8 mouse cellular contexts compared by ENCODE assay signal in the genomic region with DNA sequence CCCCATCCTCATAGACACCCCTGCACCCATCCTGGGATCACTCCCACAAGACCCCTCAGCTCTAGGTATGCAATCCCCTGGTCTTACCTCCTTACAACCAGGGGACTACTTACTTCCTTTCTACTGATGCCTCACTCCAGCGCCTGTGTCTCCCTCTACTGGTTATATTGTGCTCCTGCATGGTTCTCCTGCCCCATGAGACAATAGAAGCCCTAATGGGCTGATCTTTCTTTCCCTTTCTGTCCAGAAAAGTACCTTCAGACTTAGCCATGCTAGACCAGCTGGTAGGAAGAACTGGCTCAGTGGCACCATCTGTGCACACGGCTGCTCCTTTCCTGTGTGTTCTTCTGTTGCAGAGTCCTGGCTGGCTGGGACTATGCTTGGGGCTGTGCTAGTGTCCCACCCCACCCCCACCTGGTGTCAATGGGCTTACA. TPM values are rescaled to one million over a fixed set of nuclear protein-coding genes. Genes with fewer than 3 reads are reported as not detected.
DNase-seq lines count a peak whose midpoint lies in the region; ATAC-seq and TF ChIP-seq lines count a peak whose summit lies in the region.

No protein-coding gene starts in this region.

- 20% methylated on average over 2 of the region's 2 CpGs for WGBS in intestine, embryonic 14.5 days
- WGBS in intestine, embryonic 16.5 days: 33% methylated on average over 2 of the region's 2 CpGs
- WGBS in bone marrow, adult 2 months: 0% methylated on average over 2 of the region's 2 CpGs
- 18% methylated on average over 2 of the region's 2 CpGs for WGBS in hindbrain, embryonic 14.5 days
- 13% methylated on average over 2 of the region's 2 CpGs for WGBS in liver, postnatal 0 days (ENCODE audit: insufficient replicate concordance)
- 16% methylated on average over 2 of the region's 2 CpGs for WGBS in small intestine, adult 2 months

- no peak overlapping the region for H3K4me2 ChIP-seq in intestine, embryonic 14.5 days (ENCODE audit: low read length)
- H3K4me2 ChIP-seq in intestine, embryonic 16.5 days (ENCODE audit: low read depth, low read length): no peak overlapping the region
- no peak overlapping the region for H3K4me2 ChIP-seq in hindbrain, embryonic 14.5 days (replicated peaks)
- H3K4me2 ChIP-seq in liver, postnatal 0 days (ENCODE audit: low read depth, low read length): no peak overlapping the region

- peak; percentile 52 for DNase-seq in intestine, embryonic 14.5 days (ENCODE audit: low spot score)
- DNase-seq in hindbrain, embryonic 14.5 days (ENCODE audit: low spot score): peak; percentile 73
- peak; percentile 40 for DNase-seq in liver, postnatal 0 days

- no peak overlapping the region for H3K27ac ChIP-seq in intestine, embryonic 14.5 days (ENCODE audit: low read depth)
- H3K27ac ChIP-seq in intestine, embryonic 16.5 days (ENCODE audit: low read length): no peak overlapping the region
- no peak overlapping the region for H3K27ac ChIP-seq in bone marrow, adult 2 months (ENCODE audit: control insufficient read depth, insufficient read depth, low read depth, low read length, poor library complexity)
- no peak overlapping the region for H3K27ac ChIP-seq in hindbrain, embryonic 14.5 days
- no peak overlapping the region for H3K27ac ChIP-seq in liver, postnatal 0 days (ENCODE audit: low read depth)
- no peak overlapping the region for H3K27ac ChIP-seq in small intestine, adult 2 months (ENCODE audit: insufficient read depth, low read depth, low read length)

- no peaks in the 10 kb centered on the region for H3K4me1 ChIP-seq in intestine, embryonic 14.5 days (replicated peaks; ENCODE audit: control insufficient read depth, insufficient read depth, low read length)
- no peaks in the 10 kb centered on the region for H3K4me1 ChIP-seq in intestine, embryonic 16.5 days (ENCODE audit: control insufficient read depth, insufficient read depth, low read length)
- no peaks in the 10 kb centered on the region; the same call in 1 of the 2 replicates for H3K4me1 ChIP-seq in E14TG2a.4 (replicated peaks; ENCODE audit: low read depth, low read length)
- H3K4me1 ChIP-seq in bone marrow, adult 2 months (ENCODE audit: control insufficient read depth, insufficient read depth, low read length): no peaks in the 10 kb centered on the region; the same call in 1 of the 2 replicates
- H3K4me1 ChIP-seq in hindbrain, embryonic 14.5 days (replicated peaks; ENCODE audit: control insufficient read depth, insufficient read depth, low read length): no peaks in the 10 kb centered on the region
- no peaks in the 10 kb centered on the region for H3K4me1 ChIP-seq in liver, postnatal 0 days (ENCODE audit: insufficient read depth)
- H3K4me1 ChIP-seq in small intestine, adult 2 months (ENCODE audit: control insufficient read depth, insufficient read depth, insufficient read length, low read length): no peaks in the 10 kb centered on the region

- H3K36me3 ChIP-seq in intestine, embryonic 14.5 days (ENCODE audit: control insufficient read depth, insufficient read depth, low read length): no peaks in the 10 kb centered on the region
- no peaks in the 10 kb centered on the region for H3K36me3 ChIP-seq in intestine, embryonic 16.5 days (ENCODE audit: control insufficient read depth, insufficient read depth, low read length)
- H3K36me3 ChIP-seq in E14TG2a.4 (ENCODE audit: insufficient read depth, low read length): no peaks in the 10 kb centered on the region
- no peaks in the 10 kb centered on the region for H3K36me3 ChIP-seq in hindbrain, embryonic 14.5 days (replicated peaks; ENCODE audit: control insufficient read depth, insufficient read depth)
- no peaks in the 10 kb centered on the region for H3K36me3 ChIP-seq in liver, postnatal 0 days (replicated peaks; ENCODE audit: insufficient read depth, low read length)
- peaks cover 1% of the 10 kb centered on the region; the same call in 1 of the 2 replicates for H3K36me3 ChIP-seq in small intestine, adult 2 months (ENCODE audit: control insufficient read depth, insufficient read depth, low read length)

- peak; percentile 97 for TF ChIP-seq CTCF in E14TG2a.4 (conservative IDR thresholded peaks at IDR 0.05; ENCODE audit: low read length)
- peak; percentile 62 for TF ChIP-seq CTCF in bone marrow, adult 2 months (IDR thresholded peaks at IDR 0.05; ENCODE audit: control insufficient read depth, insufficient read depth, low read length)
- peak; percentile 86 for TF ChIP-seq CTCF in liver, postnatal 0 days (IDR thresholded peaks at IDR 0.05; ENCODE audit: low read depth)
- TF ChIP-seq CTCF in small intestine, adult 2 months (IDR thresholded peaks at IDR 0.05; ENCODE audit: extremely low read depth, insufficient read length, insufficient replicate concordance, low read depth, low read length): peak; percentile 47; the same call in 1 of the 2 replicates

- H3K27me3 ChIP-seq in intestine, embryonic 14.5 days (replicated peaks; ENCODE audit: control insufficient read depth, insufficient read depth, low read length): no peaks in the 10 kb centered on the region
- H3K27me3 ChIP-seq in intestine, embryonic 16.5 days (replicated peaks; ENCODE audit: control insufficient read depth, insufficient read depth, low read length): no peaks in the 10 kb centered on the region
- peaks cover 17% of the 10 kb centered on the region; the same call in 1 of the 2 replicates for H3K27me3 ChIP-seq in E14TG2a.4 (ENCODE audit: insufficient read depth, low read length)
- no peaks in the 10 kb centered on the region for H3K27me3 ChIP-seq in hindbrain, embryonic 14.5 days (ENCODE audit: control insufficient read depth, insufficient read depth, low read length)
- H3K27me3 ChIP-seq in liver, postnatal 0 days (ENCODE audit: insufficient read depth, low read length): no peaks in the 10 kb centered on the region
- H3K27me3 ChIP-seq in small intestine, adult 2 months (ENCODE audit: control insufficient read depth, insufficient read depth, low read length): no peaks in the 10 kb centered on the region

- TF ChIP-seq EP300 in liver, postnatal 0 days (IDR thresholded peaks at IDR 0.05; ENCODE audit: low read depth): no peak

- no peak overlapping the region for H3K4me3 ChIP-seq in intestine, embryonic 14.5 days (ENCODE audit: low read depth, low read length)
- H3K4me3 ChIP-seq in intestine, embryonic 16.5 days (ENCODE audit: low read length): no peak overlapping the region
- H3K4me3 ChIP-seq in E14TG2a.4 (replicated peaks; ENCODE audit: low read length): no peak overlapping the region
- no peak overlapping the region for H3K4me3 ChIP-seq in bone marrow, adult 2 months (replicated peaks; ENCODE audit: control insufficient read depth, low read depth, low read length)
- no peak overlapping the region for H3K4me3 ChIP-seq in hindbrain, embryonic 14.5 days (replicated peaks; ENCODE audit: low read length)
- no peak overlapping the region for H3K4me3 ChIP-seq in liver, postnatal 0 days (ENCODE audit: low read depth, low read length)
- no peak overlapping the region for H3K4me3 ChIP-seq in small intestine, adult 2 months (ENCODE audit: low read depth, low read length)

- TF ChIP-seq POLR2A in bone marrow, adult 2 months (IDR thresholded peaks at IDR 0.05; ENCODE audit: borderline replicate concordance, control insufficient read depth, low read depth, low read length): no peak
- TF ChIP-seq POLR2A in small intestine, adult 2 months (IDR thresholded peaks at IDR 0.05; ENCODE audit: low read depth, low read length): no peak

- no peak overlapping the region for H3K9ac ChIP-seq in intestine, embryonic 14.5 days (ENCODE audit: low read length)
- H3K9ac ChIP-seq in intestine, embryonic 16.5 days (ENCODE audit: low read depth, low read length): no peak overlapping the region
- no peak overlapping the region for H3K9ac ChIP-seq in hindbrain, embryonic 14.5 days
- no peak overlapping the region for H3K9ac ChIP-seq in liver, postnatal 0 days (replicated peaks)

- H3K9me3 ChIP-seq in intestine, embryonic 14.5 days (ENCODE audit: control insufficient read depth, low read length): no peaks in the 10 kb centered on the region
- H3K9me3 ChIP-seq in intestine, embryonic 16.5 days (ENCODE audit: control insufficient read depth, low read length): no peaks in the 10 kb centered on the region
- H3K9me3 ChIP-seq in E14TG2a.4 (ENCODE audit: low read length): no peaks in the 10 kb centered on the region
- no peaks in the 10 kb centered on the region for H3K9me3 ChIP-seq in hindbrain, embryonic 14.5 days (ENCODE audit: control insufficient read depth, low read length)
- no peaks in the 10 kb centered on the region for H3K9me3 ChIP-seq in liver, postnatal 0 days (ENCODE audit: low read length)

- no peak for ATAC-seq in intestine, embryonic 14.5 days (replicated peaks; ENCODE audit: low FRiP score, low TSS enrichment, low read depth)
- ATAC-seq in intestine, embryonic 16.5 days: no peak
- no peak for ATAC-seq in hindbrain, embryonic 14.5 days (ENCODE audit: low FRiP score)
- 0 out of 2 replicates have a peak, but pooled peaks have one; percentile 15 for ATAC-seq in liver, postnatal 0 days
- no peak for ATAC-seq in cerebellum, adult (ENCODE audit: insufficient number of reproducible peaks, low FRiP score, low TSS enrichment)

RNA-seq across cellular contexts. Expression of gene Fam83d, which starts 22.8 kb away (rescaled TPM):
- 47.3 and 48.6 TPM in 2 replicates for polyA plus RNA-seq in intestine, embryonic 14.5 days (2014; fragmentation: Nextera tagmentation; extraction: Ambion mirVana)
- 39.7 and 45.0 TPM in 2 replicates for polyA plus RNA-seq in intestine, embryonic 16.5 days (2015; fragmentation: Nextera tagmentation; extraction: Ambion mirVana)
- polyA plus RNA-seq in bone marrow, adult 2 months (2011; ENCODE audit: insufficient read depth, insufficient read length, low replicate concordance, missing spikeins): 2.7 and 3.0 TPM in 2 replicates
- polyA plus RNA-seq in hindbrain, embryonic 14.5 days (2014; fragmentation: Nextera tagmentation; extraction: Ambion mirVana): 7.5 and 7.6 TPM in 2 replicates
- 5.0 and 5.7 TPM in 2 replicates for polyA plus RNA-seq in liver, postnatal 0 days (2015; fragmentation: Nextera tagmentation; extraction: Ambion mirVana)
- 14.0 and 21.3 TPM in 2 replicates for polyA plus RNA-seq in small intestine, adult 2 months (2012; rRNA removed)

RNA-seq across cellular contexts. Expression of gene Dhx35, which starts 49.5 kb away (rescaled TPM):
- 17.8 and 18.1 TPM in 2 replicates for polyA plus RNA-seq in intestine, embryonic 14.5 days (2014; fragmentation: Nextera tagmentation; extraction: Ambion mirVana)
- polyA plus RNA-seq in intestine, embryonic 16.5 days (2015; fragmentation: Nextera tagmentation; extraction: Ambion mirVana): 12.3 and 12.7 TPM in 2 replicates
- 3.2 and 10.7 TPM in 2 replicates for polyA plus RNA-seq in bone marrow, adult 2 months (2011; ENCODE audit: insufficient read depth, insufficient read length, low replicate concordance, missing spikeins)
- polyA plus RNA-seq in hindbrain, embryonic 14.5 days (2014; fragmentation: Nextera tagmentation; extraction: Ambion mirVana): 13.2 and 13.5 TPM in 2 replicates
- 2.7 and 3.6 TPM in 2 replicates for polyA plus RNA-seq in liver, postnatal 0 days (2015; fragmentation: Nextera tagmentation; extraction: Ambion mirVana)
- 7.5 and 16.4 TPM in 2 replicates for polyA plus RNA-seq in small intestine, adult 2 months (2012; rRNA removed)

Comparison
In these comparisons a context has a peak if more than half of its experiments do, and no peak if none do; other contexts are left out.
1. CTCF ChIP-seq: peak in every context shown above with its lines; median percentile 97 in E14TG2a.4; 86 in liver, postnatal 0 days; 62 in bone marrow, adult 2 months; 47 in small intestine, adult 2 months.